Mouse (Mus musculus) lung, adult 2 months (tissue): Measurements from ENCODE around the gene Phlda2.
A peak's percentile ranks its signal among the peaks of the same experiment; 100 is the strongest.

Experiments
- CTCF ChIP-seq: fragments of 200-500 bp; IDR thresholded peaks from 2 replicates; pipeline ENCODE4 v1.5.1; 2011; ENCODE audit warnings: mild to moderate bottlenecking, low read length, control low read depth; ENCODE audit not compliant: insufficient read depth
- POLR2A ChIP-seq: fragments of 200-500 bp; IDR thresholded peaks from 2 replicates; pipeline ENCODE4 v1.6.1; 2011; ENCODE audit warnings: low read depth, mild to moderate bottlenecking, control low read depth, low read length, borderline replicate concordance; ENCODE audit errors: extremely low read depth

DNA sequence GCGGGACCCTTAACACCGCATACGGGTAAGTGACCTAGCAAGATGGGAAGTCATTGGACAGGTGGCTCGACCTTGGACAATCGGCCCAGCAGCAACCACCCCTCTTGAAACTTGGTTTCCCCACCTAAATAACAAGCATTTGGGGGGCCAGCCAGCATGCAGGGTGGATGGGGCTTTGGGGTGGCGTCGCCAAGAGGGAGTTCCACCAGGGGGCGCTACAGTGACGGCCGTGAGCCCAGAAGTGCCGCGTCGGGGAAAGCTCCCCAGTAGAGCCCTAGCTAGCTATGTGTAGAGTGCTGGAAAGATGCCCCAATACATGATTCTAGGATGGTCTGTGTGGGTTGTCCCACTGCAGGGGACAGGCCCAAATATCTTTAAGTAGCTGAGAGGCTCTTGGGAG lies 22.5 kb downstream of the Phlda2 start:
- TF ChIP-seq CTCF (peak; percentile 54), POLR2A (no peak)
